Mouse (Mus musculus) heart, embryonic 13.5 days (tissue): ENCODE measurements around the gene Card19. TPM values are rescaled to one million over a fixed set of nuclear protein-coding genes. Genes with fewer than 3 reads are reported as not detected.

Experiments
- polyA plus RNA-seq: library from polyadenylated mRNA; unstranded; fragments of >200 nt; fragmentation: Nextera tagmentation; extraction: Ambion mirVana; gene quantifications from 2 replicates; pipeline ENCODE4 v1.2.1, GENCODE M21; 2015

Gene Card19
- polyA plus RNA-seq, 1 experiment from 2014 or later = 89.0 TPM

Other genes starting within 250 kb of the Card19 start
- gene Fam120a, start 248.0 kb downstream of the Card19 start, polyA plus RNA-seq = 17.2 and 17.8 TPM in 2 replicates
- gene Wnk2, start 68.0 kb downstream of the Card19 start, polyA plus RNA-seq = 0.98 and 1.5 TPM in 2 replicates
- 61.2 and 65.2 TPM in 2 replicates for gene Ninj1, start 28.6 kb downstream of the Card19 start, polyA plus RNA-seq
- gene Susd3, start 32.7 kb upstream of the Card19 start, polyA plus RNA-seq = 1.2 and 1.9 TPM in 2 replicates
- 0.05 and 0.23 TPM in 2 replicates for gene Fgd3, start 104.3 kb upstream of the Card19 start, polyA plus RNA-seq
- gene Bicd2, start 125.5 kb upstream of the Card19 start, polyA plus RNA-seq = 38.7 and 40.6 TPM in 2 replicates
- gene Ippk, start 205.2 kb upstream of the Card19 start, polyA plus RNA-seq = 11.5 and 12.5 TPM in 2 replicates